Mouse (Mus musculus): Measurements from ENCODE around the gene C1qtnf7. TPM values are rescaled to one million over a fixed set of nuclear protein-coding genes. Genes with fewer than 3 reads are reported as not detected.
A peak's percentile ranks its signal among the peaks of the same experiment; 100 is the strongest.

Gene C1qtnf7
- total RNA-seq, 2 experiments from 2014 or later, result 3.5 to 4.2 TPM

DNA sequence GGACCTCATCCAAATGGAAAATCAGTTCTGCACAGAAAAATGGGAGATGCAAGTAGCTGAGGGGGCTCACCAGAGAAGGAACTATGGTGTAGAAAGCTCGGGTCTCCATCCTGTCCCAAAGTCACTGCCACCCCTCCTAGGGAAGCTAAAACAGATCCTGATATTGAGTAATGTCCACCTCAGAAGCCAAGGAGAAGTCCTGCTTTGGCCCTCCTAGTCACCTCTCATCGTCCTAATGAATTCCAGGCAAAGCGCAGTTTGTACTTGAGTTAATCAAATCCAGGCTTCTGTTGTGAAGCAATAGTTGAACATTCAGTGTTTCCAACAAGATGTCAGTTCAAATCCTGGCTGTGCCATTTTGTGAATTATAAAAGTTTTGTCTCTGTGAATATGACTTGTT is 87.2 kb downstream of the C1qtnf7 start:
- no peak for DNase-seq (ENCODE audit: low spot score in 2 of 2)

DNA sequence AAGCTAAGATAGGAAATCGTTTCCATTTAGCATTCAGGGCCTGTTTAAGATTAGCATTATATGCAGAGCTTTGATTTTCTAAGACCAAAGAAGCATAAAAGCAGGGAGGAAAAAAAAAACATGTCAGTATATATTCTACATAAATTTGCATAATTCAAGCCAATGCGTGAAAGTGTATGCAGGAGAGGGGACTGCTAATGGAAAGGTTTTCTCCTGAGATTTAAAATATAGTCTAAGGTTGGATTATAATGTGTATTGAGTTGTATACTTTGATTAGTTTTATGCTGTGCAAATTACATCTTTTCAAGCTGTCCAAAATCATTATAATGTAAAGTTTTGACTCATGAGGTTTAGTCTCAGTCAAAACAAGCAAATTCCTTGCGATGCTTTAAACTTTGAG is 88.2 kb downstream of the C1qtnf7 start:
- no peak for DNase-seq (ENCODE audit: low spot score in 2 of 2)

DNA sequence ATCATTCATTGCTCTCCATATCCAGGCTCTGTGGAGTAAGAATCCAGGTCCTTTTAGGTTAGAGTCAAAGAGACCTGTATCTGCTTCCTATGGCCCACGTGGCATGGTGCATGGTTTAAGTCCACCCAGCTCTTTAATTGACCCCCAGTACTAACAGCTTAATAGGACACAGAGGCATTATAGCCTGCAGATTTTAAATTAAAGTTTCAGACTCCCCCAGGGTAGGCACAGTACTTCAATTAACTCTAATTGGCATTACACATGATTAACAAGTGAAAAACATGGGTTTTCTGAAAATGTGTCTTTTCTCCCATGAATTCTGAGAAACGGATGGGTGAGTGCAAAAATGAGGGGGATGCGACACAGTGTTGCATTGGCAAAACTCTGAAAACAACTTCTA is 92.7 kb downstream of the C1qtnf7 start:
- DNase-seq (ENCODE audit: low spot score in 2 of 2), result no peak

DNA sequence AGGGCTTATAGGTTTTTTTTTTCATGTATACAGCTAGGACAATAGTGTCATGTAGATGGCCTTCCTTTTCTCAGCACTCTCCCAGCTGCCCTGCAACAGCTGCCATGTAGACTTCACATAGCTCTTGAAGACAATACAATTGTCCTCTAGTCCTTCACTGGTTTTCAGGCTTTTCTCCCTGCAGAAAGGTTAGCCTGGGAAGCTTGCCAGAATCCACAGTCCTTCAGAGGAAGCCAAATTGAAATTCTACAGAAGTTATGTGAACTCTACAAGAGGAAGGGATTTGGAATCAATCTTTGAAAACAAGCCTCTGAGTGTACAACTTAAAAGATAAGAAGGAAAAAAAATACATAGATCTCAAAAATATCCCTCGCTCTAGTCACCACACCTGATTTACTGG is 94.4 kb downstream of the C1qtnf7 start:
- DNase-seq (ENCODE audit: low spot score in 2 of 2), result peak in 1 of 2 experiments; percentile 43

DNA sequence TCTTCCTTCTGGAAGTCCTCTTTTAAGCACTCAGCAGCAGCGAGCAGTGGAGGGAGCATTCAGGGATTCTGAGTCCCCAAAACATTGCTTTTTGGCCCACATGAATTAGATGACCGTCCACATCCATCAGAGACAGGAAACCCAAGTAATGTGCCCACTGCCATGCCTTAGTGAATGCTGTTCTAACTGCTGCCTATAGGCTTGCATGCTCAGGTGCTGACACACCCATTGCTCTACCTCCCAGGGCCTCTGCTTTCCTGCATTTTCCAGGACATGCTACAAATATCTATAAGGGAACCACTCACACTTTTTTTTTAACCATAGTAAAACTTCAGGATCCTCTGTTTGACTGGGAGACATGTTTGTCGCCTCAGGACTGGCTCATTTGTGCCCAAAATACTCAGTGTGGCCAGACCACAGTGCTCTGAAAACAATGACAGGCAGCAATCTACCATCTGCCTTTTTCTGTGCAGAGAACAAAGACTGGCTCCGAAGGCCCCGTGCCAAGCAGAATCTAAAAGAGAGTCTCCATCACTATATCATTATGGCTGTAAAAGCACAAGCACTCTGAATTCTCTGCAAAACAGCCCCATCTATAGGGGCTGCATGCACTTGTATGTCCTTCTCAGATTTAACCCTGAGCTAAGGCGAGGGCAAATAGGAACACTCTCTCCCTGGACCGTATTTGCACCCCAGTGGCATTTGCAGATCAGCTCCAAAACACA is 106.4 kb downstream of the C1qtnf7 start:
- no peak for DNase-seq (ENCODE audit: low spot score in 2 of 2)

DNA sequence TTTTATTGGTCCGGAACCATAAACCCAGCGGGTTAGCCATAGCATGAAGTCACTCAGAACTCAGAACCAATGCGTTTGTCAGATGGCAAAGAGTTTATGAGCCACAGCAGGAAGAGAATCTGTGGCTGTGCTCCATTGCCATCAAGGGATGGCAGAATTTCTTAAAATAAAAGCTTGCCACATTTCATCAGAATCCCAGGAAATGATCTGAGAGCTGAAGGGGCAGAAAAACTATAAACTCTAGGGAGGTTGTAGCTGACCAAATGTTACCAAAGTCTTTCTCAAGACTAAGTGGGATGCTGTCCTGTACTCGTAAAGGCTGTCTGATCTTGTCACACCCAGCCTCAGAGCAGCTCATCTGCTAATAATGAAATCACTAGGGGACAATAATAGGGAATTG is 110.1 kb downstream of the C1qtnf7 start:
- no peak for DNase-seq (ENCODE audit: low spot score in 2 of 2)

DNA sequence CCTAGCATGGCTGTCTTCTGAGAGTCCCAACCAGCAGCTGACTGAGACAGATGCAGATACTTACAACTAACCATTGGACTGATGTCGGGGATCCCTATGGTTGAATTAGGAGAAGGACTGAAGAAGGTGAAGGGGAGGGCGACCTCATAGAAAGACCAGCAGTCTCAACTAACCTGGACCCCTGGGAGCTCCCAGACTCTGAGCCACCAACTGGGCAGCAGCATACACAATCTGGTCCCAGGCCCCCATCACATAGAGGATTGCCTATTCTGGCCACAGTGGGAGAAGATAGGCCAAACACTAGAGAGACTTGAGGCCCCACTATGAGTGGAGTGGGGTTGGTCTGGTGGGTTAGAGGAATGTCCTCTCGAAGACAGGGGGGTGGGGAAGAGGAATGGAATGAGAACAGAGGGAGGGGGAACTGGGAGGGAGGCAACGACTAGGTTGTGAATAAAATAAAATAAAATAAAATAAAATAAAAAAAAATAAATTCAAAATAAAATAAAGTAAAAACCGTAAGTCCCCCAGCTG is 118.8 kb downstream of the C1qtnf7 start:
- DNase-seq (ENCODE audit: low spot score in 2 of 2), result no peak

DNA sequence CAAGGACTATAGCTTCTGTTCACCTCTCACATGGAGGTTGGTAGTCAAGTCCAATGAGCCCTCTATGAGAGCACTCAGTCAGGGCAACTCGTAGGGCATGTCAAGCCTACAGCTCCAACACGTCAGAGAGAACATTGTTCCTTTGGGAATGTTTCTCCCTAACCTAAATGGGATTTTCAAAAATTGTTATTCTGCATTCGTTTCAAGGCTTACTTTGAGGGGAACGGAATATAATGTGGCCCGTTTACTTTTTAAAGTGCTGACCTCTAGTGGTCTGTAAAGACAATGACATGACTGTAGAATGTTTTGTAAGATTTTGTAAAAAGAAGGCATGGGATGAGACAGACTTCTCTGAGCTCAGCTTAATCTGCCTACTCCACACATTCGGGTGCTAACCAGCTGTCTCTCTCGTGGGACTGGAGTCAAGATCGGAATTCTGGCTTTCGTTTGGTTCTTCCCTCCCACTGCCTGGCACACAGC is 119.3 kb downstream of the C1qtnf7 start:
- DNase-seq (ENCODE audit: low spot score in 2 of 2), result no peak

DNA sequence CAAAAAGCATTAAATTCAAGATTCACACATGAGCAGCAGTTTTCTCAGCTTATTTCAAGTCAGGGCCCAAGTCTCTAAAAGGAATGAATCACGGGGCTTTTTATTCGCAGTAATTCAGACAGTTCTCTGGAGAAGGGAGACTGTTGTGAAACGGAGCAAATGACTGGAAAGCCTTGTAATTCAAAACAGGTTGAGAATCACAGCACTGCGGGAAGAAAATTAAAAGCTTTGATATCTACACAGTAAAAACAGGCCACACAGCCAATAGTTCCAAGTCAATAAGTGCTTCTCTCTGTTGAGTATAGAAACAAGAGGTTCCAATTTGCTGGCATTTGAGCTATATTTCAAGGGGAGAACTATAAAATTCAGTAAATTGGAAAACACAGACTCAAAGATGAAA is 129.7 kb downstream of the C1qtnf7 start:
- no peak for DNase-seq (ENCODE audit: low spot score in 2 of 2)

DNA sequence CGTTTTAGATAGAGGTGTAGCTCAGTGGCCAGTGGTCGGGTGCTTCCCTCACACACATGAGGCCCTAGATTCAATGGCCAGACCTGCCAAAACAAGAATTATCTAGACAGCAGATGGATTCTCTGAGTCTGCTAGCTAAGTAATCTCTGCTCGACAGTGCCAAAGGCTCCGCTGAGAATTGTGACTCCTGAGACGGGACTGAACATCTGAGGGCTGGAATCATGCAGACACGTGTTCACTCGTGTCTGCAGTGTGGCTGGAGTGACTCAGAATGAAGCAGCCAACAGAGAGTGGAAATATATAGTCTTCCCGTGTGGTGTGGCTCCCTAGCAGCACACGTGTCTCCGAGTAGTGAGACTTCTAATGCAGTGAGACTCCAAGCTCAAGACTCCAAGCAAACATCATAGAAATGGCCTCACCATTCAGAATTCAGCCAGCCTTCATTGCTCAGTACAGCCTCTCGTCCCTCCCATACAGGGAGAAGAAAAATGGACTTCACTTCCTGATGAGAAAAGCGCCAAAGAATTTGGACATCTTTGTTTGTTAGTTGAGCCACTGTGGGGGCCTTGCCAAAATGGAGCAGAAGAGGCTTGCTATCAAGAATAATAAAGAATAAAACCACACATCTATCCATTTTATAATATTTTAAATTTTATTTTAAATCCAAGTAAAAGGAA is 131.9 kb downstream of the C1qtnf7 start:
- no peak for DNase-seq (ENCODE audit: low spot score in 2 of 2)

DNA sequence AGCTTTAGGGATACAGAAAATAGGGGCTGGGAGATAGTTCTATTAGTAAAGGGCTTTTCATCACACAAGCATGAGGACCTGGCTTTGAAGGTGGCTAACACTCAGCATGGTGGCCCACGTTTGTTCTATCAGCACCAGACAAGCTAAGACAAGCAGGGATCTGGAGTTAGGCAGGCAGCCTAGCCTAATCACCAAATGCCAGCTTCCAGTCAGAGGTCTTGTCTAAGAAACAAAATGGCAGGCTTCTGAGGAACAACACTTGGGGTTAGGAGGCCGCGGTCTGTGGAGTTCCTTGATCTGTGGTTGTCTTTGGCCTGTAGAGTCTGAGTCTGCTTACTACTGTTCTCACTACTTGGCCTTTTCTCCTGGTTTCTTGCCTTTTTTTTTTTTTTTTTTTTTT is 146.2 kb downstream of the C1qtnf7 start:
- no peak for DNase-seq (ENCODE audit: low spot score in 2 of 2)

DNA sequence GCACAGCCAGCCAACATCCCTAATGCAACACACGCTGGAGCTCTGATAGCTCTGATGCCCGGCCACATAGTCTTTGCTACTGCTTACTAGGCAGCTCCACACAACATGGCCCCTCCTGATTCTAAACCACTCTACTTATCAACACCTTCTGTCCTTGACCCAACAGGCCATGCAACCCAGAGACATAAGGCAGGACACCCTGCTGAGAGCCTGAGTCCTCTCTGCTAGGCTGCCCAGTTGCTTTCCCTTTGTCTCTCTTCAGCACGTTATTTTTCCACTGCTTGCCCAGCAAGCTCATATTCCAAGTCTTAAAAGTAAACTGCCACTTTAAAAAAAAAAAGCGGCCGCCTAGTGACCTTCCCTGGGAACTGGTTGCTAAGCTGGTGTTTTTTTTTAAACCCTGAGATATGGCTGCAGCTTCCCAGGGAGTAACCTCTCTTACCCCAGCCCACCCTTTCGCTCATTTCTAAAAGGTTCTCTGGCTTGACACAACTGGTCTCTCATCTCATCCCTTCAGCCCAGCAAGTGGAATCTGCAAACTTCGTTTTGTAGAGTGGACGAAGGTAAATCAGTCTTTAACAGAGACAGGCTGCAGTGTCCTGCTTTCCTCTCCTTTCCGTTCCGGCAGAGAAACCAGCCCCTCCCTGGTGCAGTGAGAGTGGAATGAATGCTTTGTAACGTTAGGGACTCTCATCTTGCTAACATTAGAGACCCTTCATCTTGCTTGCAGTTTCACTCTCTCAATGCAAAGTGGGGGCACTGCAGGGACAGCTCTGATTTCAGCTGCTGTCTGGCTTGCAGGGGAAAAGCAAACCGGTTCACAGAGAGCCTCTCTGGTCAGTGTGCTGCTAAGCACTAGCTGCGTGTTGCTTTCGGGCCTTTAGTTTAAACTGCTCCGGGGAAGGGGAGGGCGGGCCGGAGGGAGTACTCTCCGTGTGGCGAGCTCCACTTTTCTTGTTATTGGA is 146.9 kb downstream of the C1qtnf7 start, which contains the start of gene Cc2d2a:
Gene Cc2d2a, plus strand, starts transcription at position 350 of the 965 bp plus-strand sequence.
- peak in 1 of 2 experiments; percentile 40 for DNase-seq (ENCODE audit: low spot score in 2 of 2)

DNA sequence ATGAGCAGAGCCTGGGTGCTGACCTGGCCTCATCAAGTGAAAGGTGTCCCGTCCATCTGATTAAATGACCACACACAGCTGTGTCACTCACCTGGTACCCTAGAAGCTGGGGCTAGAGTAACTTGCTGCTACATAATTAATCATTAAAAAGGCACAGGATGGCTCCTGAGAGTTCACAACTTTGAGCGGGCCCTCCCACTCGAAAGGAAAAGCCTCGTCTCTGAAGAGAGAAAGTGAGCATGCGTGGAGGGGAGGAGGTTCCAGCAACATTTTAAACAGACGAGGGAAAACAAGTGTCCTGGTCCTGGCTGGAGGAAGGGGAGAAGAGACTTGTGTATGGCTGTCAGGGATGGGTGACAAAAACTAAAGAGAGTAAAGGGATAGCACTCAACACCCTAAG is 148.2 kb downstream of the C1qtnf7 start:
- DNase-seq (ENCODE audit: low spot score in 2 of 2), result no peak

DNA sequence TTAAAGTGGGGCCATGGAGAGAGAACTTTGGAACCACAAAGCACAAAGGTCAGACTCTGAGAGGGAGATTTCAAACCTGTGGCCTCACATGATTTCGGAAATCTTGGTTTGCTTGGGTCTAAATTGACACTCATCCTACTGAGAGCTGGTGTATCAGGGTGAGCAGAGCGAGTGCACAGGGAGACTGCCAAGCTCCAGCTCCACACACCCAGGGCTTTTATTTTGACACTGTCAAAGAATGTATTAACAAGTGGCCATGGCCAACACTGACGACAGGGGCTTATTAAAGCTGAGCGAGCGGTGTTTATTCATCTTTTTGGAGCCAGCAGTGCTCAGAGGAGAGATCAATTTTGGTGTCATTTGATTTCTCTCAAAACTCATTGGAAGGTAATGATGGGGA is 149.8 kb downstream of the C1qtnf7 start:
- no peak for DNase-seq (ENCODE audit: low spot score in 2 of 2)

Other genes with a start within 250 kb of the C1qtnf7 start
- gene Cc2d2a, start 146.8 kb downstream of the C1qtnf7 start, total RNA-seq (2021), result 10 to 100 TPM; 15.3 to 17.5 TPM

Data from gastrocnemius, postnatal 4 days (tissue).